Mouse (Mus musculus) hindbrain, postnatal 0 days (tissue): ENCODE measurements around the gene AA986860. TPM values are rescaled to one million over a fixed set of nuclear protein-coding genes. Genes with fewer than 3 reads are reported as not detected.

Experiments used
- ATAC-seq: fragments of 200-750 bp; cut with Nextera tagmentation; 2 replicates; pipeline ENCODE4 v1.8.0; 2017; ENCODE audit warnings: mild to moderate bottlenecking, moderate TSS enrichment, moderate library complexity
- DNase-seq: peaks from one replicate; pipeline ENCODE4 v3.0.0-alpha.2; 2015; ENCODE audit warnings: low spot score
- H3K27ac ChIP-seq: fragments of 300-500 bp; sonication (generic); 2 replicates; pipeline ENCODE4 v1.5.1; 2014; ENCODE audit warnings: mild to moderate bottlenecking
- H3K27me3 ChIP-seq: fragments of 300-500 bp; sonication (generic); 2 replicates; pipeline ENCODE4 v1.6.1; 2014; ENCODE audit warnings: low read length, mixed read lengths; ENCODE audit not compliant: insufficient read depth
- H3K36me3 ChIP-seq: fragments of 300-500 bp; sonication (generic); 2 replicates; pipeline ENCODE4 v1.6.1; 2014; ENCODE audit warnings: low read length, mixed read lengths; ENCODE audit not compliant: insufficient read depth
- H3K4me1 ChIP-seq: fragments of 300-500 bp; sonication (generic); 2 replicates; pipeline ENCODE4 v1.6.1; 2014; ENCODE audit warnings: antibody characterized with exemption, low read length, mixed read lengths; ENCODE audit not compliant: insufficient read depth
- H3K4me2 ChIP-seq: fragments of 300-500 bp; sonication (generic); 2 replicates; pipeline ENCODE4 v1.6.1; 2014; ENCODE audit warnings: low read depth, mild to moderate bottlenecking, low read length, moderate library complexity, mixed read lengths
- H3K4me3 ChIP-seq: fragments of 300-500 bp; sonication (generic); 2 replicates; pipeline ENCODE4 v1.5.1; 2014; ENCODE audit warnings: low read length
- H3K9ac ChIP-seq: fragments of 300-500 bp; sonication (generic); replicated peaks from 2 replicates; pipeline ENCODE4 v1.6.1; 2014; ENCODE audit warnings: mild to moderate bottlenecking, low read length, moderate library complexity, mixed read lengths
- H3K9me3 ChIP-seq: fragments of 300-500 bp; sonication (generic); 2 replicates; pipeline ENCODE4 v1.6.1; 2016; ENCODE audit warnings: low read length, mixed read lengths
- CTCF ChIP-seq: IDR thresholded peaks from 2 replicates; pipeline ENCODE4 v1.5.1; 2016; ENCODE audit warnings: antibody characterized with exemption, control low read depth, low read depth
- WGBS: fragments of 180-500 bp; shearing (Covaris S2); extraction: QIAGEN DNeasy Blood & Tissue Kit; methylation state at CpG from one replicate; pipeline ENCODE4 v1.1.7; 2014; 5-methylcytosine and 5-hydroxymethylcytosine counted together
- polyA plus RNA-seq: library from polyadenylated mRNA; unstranded; fragments of >200 nt; fragmentation: Nextera tagmentation; extraction: Ambion mirVana; gene quantifications from 2 replicates; pipeline ENCODE4 v1.2.1, GENCODE M21; 2015
- total RNA-seq: library from RNA; depleted of rRNA; stranded (reverse); fragments of >200 nt; gene quantifications from 2 replicates; pipeline ENCODE4 v1.2.3, GENCODE M21; 2014

AA986860 gene
- total and polyA plus RNA-seq, 2 experiments from 2014 or later, result 0.58 to 1.3 TPM

- Histone ChIP-seq H3K36me3 (peaks cover 16% of the 10 kb centered on the region), H3K27ac (no peak overlapping the region), H3K9ac (no peak overlapping the region), H3K9me3 (no peaks in the 10 kb centered on the region), H3K4me1 (no peaks in the 10 kb centered on the region), H3K27me3 (no peaks in the 10 kb centered on the region), H3K4me2 (no peak overlapping the region), H3K4me3 (no peak overlapping the region)
- no peak for DNase-seq
- 90% methylated on average over 22 of the region's 22 CpGs for WGBS
- ATAC-seq, result no peak
- no peak for TF ChIP-seq CTCF
Observed at GRCm38 (mm10) chr1:130710283-130711080, 21.3 kb upstream of the AA986860 start.

DNA sequence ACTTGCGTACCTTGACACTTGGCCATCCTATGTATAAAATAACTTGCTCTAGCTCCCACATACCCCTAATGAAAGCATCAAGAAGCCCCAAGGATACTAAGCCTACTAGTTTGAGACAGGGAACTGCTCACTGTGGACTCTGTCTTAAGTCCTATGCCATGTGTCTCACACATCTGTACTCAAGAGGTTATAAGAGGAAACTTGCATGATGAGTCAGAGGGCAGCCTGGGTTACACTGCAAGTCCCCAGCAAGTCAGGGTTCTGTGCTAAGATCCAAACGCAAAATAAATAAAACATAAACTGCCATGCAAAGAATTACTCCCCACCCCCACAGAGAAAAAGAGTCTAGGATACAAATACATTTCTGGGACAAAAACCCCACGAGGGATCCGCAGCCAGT lies 17.7 kb upstream of the AA986860 start:
- no peak overlapping the region for H3K4me2 ChIP-seq
- TF ChIP-seq CTCF, result no peak
- no peak overlapping the region for H3K9ac ChIP-seq
- 77% methylated on average over 4 of the region's 4 CpGs for WGBS
- no peak overlapping the region for H3K4me3 ChIP-seq
- H3K9me3 ChIP-seq, result no peaks in the 10 kb centered on the region
- H3K27ac ChIP-seq, result no peak overlapping the region
- DNase-seq, result no peak
- no peaks in the 10 kb centered on the region for H3K27me3 ChIP-seq
- ATAC-seq, result no peak
- peaks cover 7% of the 10 kb centered on the region; the same call in 1 of the 2 replicates for H3K4me1 ChIP-seq
- H3K36me3 ChIP-seq, result no peaks in the 10 kb centered on the region

- WGBS, result under 1% methylated on average over 37 of the region's 38 CpGs
- Histone ChIP-seq H3K36me3 (no peaks in the 10 kb centered on the region), H3K27ac (peak within 1 kb of the TSS; percentile 90), H3K4me2 (peak within 1 kb of the TSS; percentile 100), H3K27me3 (no peaks in the 10 kb centered on the region), H3K4me1 (peaks cover 7% of the 10 kb centered on the region; the same call in 1 of the 2 replicates), H3K9ac (peak within 1 kb of the TSS; percentile 96), H3K9me3 (no peaks in the 10 kb centered on the region), H3K4me3 (peak within 1 kb of the TSS; percentile 95)
- DNase-seq (peak; percentile 94), ATAC-seq (peak; percentile 92)
- no peak for TF ChIP-seq CTCF
Observed at GRCm38 (mm10) chr1:130715561-130716217, 16.1 kb upstream of the AA986860 start, which contains the start of gene Gm29427. Gm29427 (minus strand) TSS chr1:130715799.

DNA sequence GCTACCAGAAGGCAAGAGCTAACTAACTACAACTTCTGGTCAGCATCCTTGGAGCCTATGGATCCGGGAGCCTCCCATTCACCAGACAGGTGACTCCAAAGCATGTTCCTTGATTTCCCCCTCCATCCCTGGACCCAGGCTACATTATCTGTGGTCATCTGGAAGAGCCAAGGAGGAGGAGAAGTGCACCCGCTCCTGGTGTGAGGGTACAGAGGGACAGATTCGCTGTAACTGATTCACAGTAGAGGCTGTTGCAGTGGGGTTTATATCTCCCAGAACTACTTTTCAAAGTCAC lies 15.6 kb upstream of the AA986860 start:
- no peaks in the 10 kb centered on the region for H3K27me3 ChIP-seq
- H3K36me3 ChIP-seq, result no peaks in the 10 kb centered on the region
- peak overlapping the region; percentile 100 for H3K4me2 ChIP-seq
- 0% methylated on average over 3 of the region's 3 CpGs for WGBS
- ATAC-seq, result peak; percentile 13
- peaks cover 7% of the 10 kb centered on the region; the same call in 1 of the 2 replicates for H3K4me1 ChIP-seq
- peak overlapping the region; percentile 90 for H3K27ac ChIP-seq
- DNase-seq, result no peak
- H3K9me3 ChIP-seq, result no peaks in the 10 kb centered on the region
- no peak for TF ChIP-seq CTCF
- H3K9ac ChIP-seq, result peak overlapping the region; percentile 96
- H3K4me3 ChIP-seq, result peak overlapping the region; percentile 95

DNA sequence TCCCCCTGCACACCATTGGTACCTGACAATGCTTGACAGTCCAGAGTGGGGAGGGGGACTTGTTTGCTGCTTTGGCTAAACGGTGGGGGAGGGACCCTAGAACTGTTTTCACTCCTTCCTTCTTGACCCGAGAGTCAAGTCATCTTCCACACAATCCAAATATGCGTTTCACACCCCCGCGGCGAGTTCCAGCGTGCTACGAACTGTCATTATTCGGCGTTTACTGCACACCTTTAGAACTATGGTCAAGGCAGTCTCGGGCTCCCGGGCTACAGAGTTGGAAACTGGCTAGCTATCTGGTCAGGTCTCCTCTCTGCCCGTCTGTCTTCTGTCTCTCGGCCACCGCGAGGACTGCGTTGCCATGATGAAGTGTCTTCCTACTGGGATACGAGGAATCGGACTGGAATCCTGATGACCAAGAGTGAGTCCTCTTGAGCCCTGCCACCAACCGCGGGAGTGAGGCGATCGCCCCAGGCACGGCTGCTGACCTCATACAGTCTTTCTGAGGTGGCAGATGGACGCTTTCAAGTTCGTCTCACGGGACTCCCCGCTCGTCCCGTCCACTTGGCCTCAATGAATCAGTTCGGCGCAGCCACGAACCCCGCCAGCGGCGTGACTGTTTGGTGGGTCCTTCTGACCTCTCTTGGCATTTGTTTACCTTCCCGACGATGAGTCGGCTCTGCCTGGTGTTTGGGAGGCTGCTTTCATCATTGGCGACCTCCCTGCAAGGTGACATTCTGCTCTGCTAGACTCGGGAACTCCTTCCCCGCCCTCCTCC lies 15.1 kb upstream of the AA986860 start:
- Histone ChIP-seq H3K9me3 (no peaks in the 10 kb centered on the region), H3K36me3 (no peaks in the 10 kb centered on the region), H3K4me2 (peak overlapping the region; percentile 100), H3K27ac (peak overlapping the region; percentile 90), H3K27me3 (no peaks in the 10 kb centered on the region), H3K4me1 (peaks cover 7% of the 10 kb centered on the region; the same call in 1 of the 2 replicates), H3K4me3 (peak overlapping the region; percentile 95), H3K9ac (peak overlapping the region; percentile 96)
- no peak for TF ChIP-seq CTCF
- peak; percentile 4 for ATAC-seq
- under 1% methylated on average over 42 of the region's 42 CpGs for WGBS
- peak; percentile 59 for DNase-seq

- peak; percentile 97 for DNase-seq
- ATAC-seq, result peak; percentile 85
- H3K27ac ChIP-seq, result peak within 1 kb of the TSS; percentile 90
- no peaks in the 10 kb centered on the region for H3K27me3 ChIP-seq
- H3K4me3 ChIP-seq, result peak within 1 kb of the TSS; percentile 95
- H3K9me3 ChIP-seq, result no peaks in the 10 kb centered on the region
- peak within 1 kb of the TSS; percentile 100 for H3K4me2 ChIP-seq
- H3K36me3 ChIP-seq, result no peaks in the 10 kb centered on the region
- peak within 1 kb of the TSS; percentile 96 for H3K9ac ChIP-seq
- TF ChIP-seq CTCF, result no peak
- H3K4me1 ChIP-seq, result peaks cover 7% of the 10 kb centered on the region; the same call in 1 of the 2 replicates
- WGBS, result under 1% methylated on average over 54 of the region's 54 CpGs
Observed at GRCm38 (mm10) chr1:130717291-130717871, 14.4 kb upstream of the AA986860 start, which contains the start of gene Yod1. Yod1 (plus strand) TSS chr1:130717327.
